Mouse (Mus musculus) hindbrain, embryonic 14.5 days (tissue): Measurements from ENCODE around the gene Lrrfip1. TPM values are rescaled to one million over a fixed set of nuclear protein-coding genes. Genes with fewer than 3 reads are reported as not detected.

Experiments
- ATAC-seq: fragments of 200-750 bp; cut with Nextera tagmentation; 2 replicates; pipeline ENCODE4 v1.8.0; 2017; ENCODE audit warnings: moderate number of reproducible peaks, mild to moderate bottlenecking, moderate TSS enrichment, moderate library complexity; ENCODE audit not compliant: low FRiP score
- DNase-seq: peaks from one replicate; pipeline ENCODE4 v3.0.0-alpha.2; 2015; ENCODE audit warnings: low spot score
- H3K27ac ChIP-seq: fragments of 300-500 bp; sonication (generic); 2 replicates; pipeline ENCODE4 v1.5.1; 2014; ENCODE audit warnings: mild to moderate bottlenecking, moderate library complexity
- H3K27me3 ChIP-seq: fragments of 300-500 bp; sonication (generic); 2 replicates; pipeline ENCODE4 v1.6.1; 2014; ENCODE audit warnings: mild to moderate bottlenecking, low read length, mixed read lengths; ENCODE audit not compliant: control insufficient read depth, insufficient read depth
- H3K36me3 ChIP-seq: fragments of 300-500 bp; sonication (generic); replicated peaks from 2 replicates; pipeline ENCODE4 v1.6.1; 2014; ENCODE audit not compliant: control insufficient read depth, insufficient read depth
- H3K4me1 ChIP-seq: fragments of 300-500 bp; sonication (generic); replicated peaks from 2 replicates; pipeline ENCODE4 v1.6.1; 2014; ENCODE audit warnings: antibody characterized with exemption, low read length, mixed read lengths; ENCODE audit not compliant: control insufficient read depth, insufficient read depth
- H3K4me2 ChIP-seq: fragments of 300-500 bp; sonication (generic); replicated peaks from 2 replicates; pipeline ENCODE4 v1.6.1; 2014; ENCODE audit warnings: mild to moderate bottlenecking, moderate library complexity
- H3K4me3 ChIP-seq: fragments of 300-500 bp; sonication (generic); replicated peaks from 2 replicates; pipeline ENCODE4 v1.5.1; 2014; ENCODE audit warnings: mild to moderate bottlenecking, low read length
- H3K9ac ChIP-seq: fragments of 300-500 bp; sonication (generic); 2 replicates; pipeline ENCODE4 v1.6.1; 2014
- H3K9me3 ChIP-seq: fragments of 300-500 bp; sonication (generic); 2 replicates; pipeline ENCODE4 v1.6.1; 2016; ENCODE audit warnings: low read length; ENCODE audit not compliant: control insufficient read depth
- WGBS: fragments of 180-500 bp; shearing (Covaris S2); extraction: QIAGEN DNeasy Blood & Tissue Kit; methylation state at CpG from one replicate; pipeline ENCODE4 v1.1.7; 2014; 5-methylcytosine and 5-hydroxymethylcytosine counted together
- polyA plus RNA-seq: library from polyadenylated mRNA; unstranded; fragments of >200 nt; fragmentation: Nextera tagmentation; extraction: Ambion mirVana; gene quantifications from 2 replicates; pipeline ENCODE4 v1.2.1, GENCODE M21; 2014

Lrrfip1 gene
- polyA plus RNA-seq, 1 experiment from 2014 or later = 39.5 TPM

DNA sequence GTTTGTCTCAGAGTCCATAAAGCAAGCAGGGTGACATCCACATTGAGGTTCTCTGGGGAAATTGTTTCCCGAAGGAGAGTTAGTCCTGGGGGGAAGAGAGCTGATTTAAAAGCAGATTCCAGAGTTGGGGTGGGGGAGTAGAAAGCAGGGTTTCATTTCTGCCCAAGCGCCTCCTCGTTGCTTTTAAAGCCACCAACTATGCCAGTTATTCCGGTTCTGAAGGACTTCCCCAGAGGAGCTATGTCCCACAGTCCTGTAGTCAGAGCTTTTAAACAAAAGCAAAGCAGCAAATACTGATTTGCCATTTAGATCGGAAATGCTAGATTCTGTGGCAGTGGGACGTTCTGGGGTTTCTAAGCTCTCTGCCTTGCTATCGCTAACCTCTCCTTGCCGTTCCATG is 79.4 kb downstream of the Lrrfip1 start:
- Histone ChIP-seq H3K4me2 (no peak overlapping the region), H3K27me3 (no peaks in the 10 kb centered on the region), H3K36me3 (no peaks in the 10 kb centered on the region), H3K9ac (no peak overlapping the region), H3K4me3 (no peak overlapping the region), H3K27ac (no peak overlapping the region), H3K9me3 (no peaks in the 10 kb centered on the region), H3K4me1 (no peaks in the 10 kb centered on the region)
- no peak for DNase-seq
- ATAC-seq = no peak
- WGBS = 89% methylated on average over 8 of the region's 8 CpGs

DNA sequence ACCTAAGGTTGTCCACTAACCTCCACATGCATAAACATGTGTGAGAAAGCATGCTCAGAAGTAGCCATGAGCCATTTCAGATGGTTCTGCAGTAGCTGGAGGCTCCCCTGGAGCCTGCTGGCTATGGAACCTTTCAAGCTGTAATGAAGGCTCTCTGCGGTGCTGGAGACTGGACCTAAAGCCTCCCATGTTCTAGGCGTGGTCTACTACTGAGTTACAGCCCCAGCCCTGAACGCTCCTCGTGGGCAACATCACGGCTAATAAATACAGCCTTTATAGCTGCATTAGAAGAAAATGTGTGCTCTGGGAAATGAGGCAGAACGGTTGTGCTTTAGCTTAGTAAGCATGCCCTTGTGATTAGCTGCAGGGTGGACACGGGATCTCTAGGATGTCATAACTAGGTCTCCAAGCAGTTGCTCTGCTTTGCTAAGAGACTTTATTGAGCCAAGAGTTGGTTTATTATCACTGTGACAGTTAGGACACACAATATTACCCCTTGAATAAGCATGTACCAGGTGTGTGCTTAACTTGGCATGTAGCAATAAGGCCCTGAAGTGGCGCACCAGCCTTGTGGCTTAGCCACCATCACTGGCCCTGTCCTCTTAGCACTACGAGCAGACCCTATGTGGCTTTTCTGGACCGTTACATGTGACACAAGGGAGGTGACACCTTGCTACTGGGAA is 81.3 kb downstream of the Lrrfip1 start:
- H3K9ac ChIP-seq = no peak overlapping the region
- DNase-seq (no peak), ATAC-seq (no peak)
- H3K9me3 ChIP-seq = no peaks in the 10 kb centered on the region
- no peak overlapping the region for H3K4me3 ChIP-seq
- no peak overlapping the region for H3K4me2 ChIP-seq
- H3K27ac ChIP-seq = no peak overlapping the region
- WGBS = 84% methylated on average over 10 of the region's 10 CpGs
- no peaks in the 10 kb centered on the region for H3K27me3 ChIP-seq
- no peaks in the 10 kb centered on the region for H3K36me3 ChIP-seq
- no peaks in the 10 kb centered on the region for H3K4me1 ChIP-seq

DNA sequence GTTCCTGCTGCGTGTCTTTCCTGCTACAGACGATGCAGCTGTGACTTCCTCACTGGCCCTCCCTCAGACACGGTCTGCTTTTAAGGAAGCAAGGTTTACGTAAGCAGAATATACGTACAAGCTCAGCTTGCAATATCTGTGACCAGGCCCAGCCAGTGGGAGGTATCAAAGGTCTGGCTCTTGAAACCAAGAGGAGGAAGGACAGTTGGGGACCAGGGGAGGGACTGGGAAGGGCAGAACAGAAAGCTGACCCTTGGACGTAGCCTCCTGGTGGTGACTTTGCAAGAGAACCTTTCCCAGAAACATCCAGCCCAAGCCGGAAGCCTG is 81.8 kb downstream of the Lrrfip1 start:
- DNase-seq = no peak
- H3K27ac ChIP-seq = no peak overlapping the region

DNA sequence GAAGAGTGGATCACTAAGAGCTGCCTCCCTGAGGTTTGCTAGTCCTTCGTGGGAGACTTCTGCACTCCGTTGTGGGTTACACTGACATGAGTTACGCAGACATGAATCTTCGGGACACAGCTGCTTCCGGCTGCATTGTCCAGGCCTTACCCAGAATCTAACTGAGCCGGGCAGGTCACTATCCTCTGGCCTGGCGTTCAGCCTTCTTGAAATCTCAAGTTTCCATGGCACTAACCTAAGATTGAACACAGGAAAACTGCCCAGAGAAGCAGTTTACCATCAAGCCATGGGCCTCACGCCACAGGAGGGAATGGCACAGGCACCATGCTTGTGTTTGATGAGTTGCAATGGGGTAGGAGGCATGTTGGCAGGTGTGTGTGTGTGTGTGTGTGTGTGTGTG is 85.8 kb downstream of the Lrrfip1 start:
- no peaks in the 10 kb centered on the region for H3K9me3 ChIP-seq
- H3K27ac ChIP-seq = no peak overlapping the region
- ATAC-seq (no peak), DNase-seq (no peak)
- no peaks in the 10 kb centered on the region for H3K4me1 ChIP-seq
- no peaks in the 10 kb centered on the region for H3K27me3 ChIP-seq
- 94% methylated on average over 8 of the region's 8 CpGs for WGBS
- H3K4me2 ChIP-seq = no peak overlapping the region
- H3K4me3 ChIP-seq = no peak overlapping the region
- no peak overlapping the region for H3K9ac ChIP-seq
- H3K36me3 ChIP-seq = no peaks in the 10 kb centered on the region

More for the DNA sequence above, 81.8 kb downstream of the Lrrfip1 start:
- Histone ChIP-seq H3K4me3 (no peak overlapping the region), H3K4me2 (no peak overlapping the region), H3K9me3 (no peaks in the 10 kb centered on the region), H3K27me3 (no peaks in the 10 kb centered on the region), H3K4me1 (no peaks in the 10 kb centered on the region), H3K36me3 (no peaks in the 10 kb centered on the region), H3K9ac (no peak overlapping the region)
- no peak for ATAC-seq
- 83% methylated on average over 7 of the region's 7 CpGs for WGBS

DNA sequence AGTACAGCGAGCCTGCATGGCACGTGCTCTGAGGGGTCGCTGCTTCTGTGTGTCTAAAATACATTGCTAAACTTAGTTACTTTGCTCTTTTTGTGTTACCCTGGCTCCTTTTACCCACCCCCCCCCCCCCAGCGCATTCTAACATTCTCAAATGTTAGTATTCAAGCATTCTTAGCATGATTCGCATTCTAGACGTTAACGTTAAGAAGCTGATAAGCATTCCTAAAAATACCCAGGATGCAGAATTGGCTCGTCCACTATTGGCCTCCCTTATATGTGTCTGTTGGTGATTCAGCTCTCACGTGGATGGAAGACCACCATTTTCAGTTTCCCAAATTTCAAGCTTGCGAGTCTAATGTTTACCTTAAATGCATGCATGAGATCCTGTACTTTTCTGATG is 86.5 kb downstream of the Lrrfip1 start:
- no peak overlapping the region for H3K4me3 ChIP-seq
- H3K36me3 ChIP-seq = no peaks in the 10 kb centered on the region
- no peak overlapping the region for H3K4me2 ChIP-seq
- H3K9me3 ChIP-seq = no peaks in the 10 kb centered on the region
- H3K27me3 ChIP-seq = no peaks in the 10 kb centered on the region
- no peak for DNase-seq
- no peak overlapping the region for H3K27ac ChIP-seq
- no peaks in the 10 kb centered on the region for H3K4me1 ChIP-seq
- H3K9ac ChIP-seq = no peak overlapping the region
- WGBS = 87% methylated on average over 10 of the region's 10 CpGs
- no peak for ATAC-seq

DNA sequence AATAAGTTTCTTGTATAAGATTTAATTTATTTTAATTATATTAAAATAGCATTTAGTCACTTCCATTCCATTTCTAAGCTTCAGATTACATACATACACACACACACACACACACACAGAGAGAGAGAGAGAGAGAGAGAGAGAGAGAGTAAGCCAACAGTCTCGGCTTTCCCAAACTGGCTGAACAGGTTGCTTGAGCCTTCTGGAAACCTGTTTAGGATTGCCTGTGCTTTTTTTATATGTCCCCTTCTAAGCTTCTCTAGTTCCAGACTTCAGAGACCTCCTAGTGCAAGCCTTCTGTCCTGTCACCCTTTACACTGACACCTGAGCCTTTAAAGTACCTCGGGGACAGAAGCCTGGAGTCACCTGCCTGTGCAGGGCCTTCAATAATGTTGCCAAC is 87.1 kb downstream of the Lrrfip1 start:
- no peaks in the 10 kb centered on the region for H3K27me3 ChIP-seq
- no peak overlapping the region for H3K4me3 ChIP-seq
- WGBS = 58% methylated on average over 2 of the region's 2 CpGs
- no peak overlapping the region for H3K4me2 ChIP-seq
- ATAC-seq (no peak), DNase-seq (no peak)
- H3K36me3 ChIP-seq = no peaks in the 10 kb centered on the region
- H3K4me1 ChIP-seq = 0 out of 2 replicates have a peak, but pooled peaks cover 4% of the 10 kb centered on the region
- H3K9ac ChIP-seq = no peak overlapping the region
- no peaks in the 10 kb centered on the region for H3K9me3 ChIP-seq
- H3K27ac ChIP-seq = no peak overlapping the region

DNA sequence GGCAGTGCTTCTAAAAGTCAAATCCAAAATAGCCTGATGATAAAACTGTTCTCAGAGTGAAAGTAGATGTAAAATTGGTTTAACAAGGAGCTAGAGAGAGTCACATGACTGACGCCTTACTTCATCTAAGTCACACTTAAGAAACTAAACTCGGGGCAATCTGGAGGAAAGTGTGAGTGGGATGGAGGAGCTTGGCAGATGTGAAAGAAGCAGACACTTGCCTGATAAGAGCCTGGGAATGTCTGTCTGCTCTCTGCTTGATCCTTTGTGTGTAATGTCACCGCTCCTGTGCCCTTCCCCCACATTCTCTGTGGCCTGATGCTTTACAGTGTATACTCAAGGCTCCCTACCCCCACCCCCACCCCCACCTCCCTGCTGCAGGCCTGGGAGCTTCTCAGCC is 87.8 kb downstream of the Lrrfip1 start:
- no peak for ATAC-seq
- no peak overlapping the region for H3K4me3 ChIP-seq
- H3K27me3 ChIP-seq = no peaks in the 10 kb centered on the region
- DNase-seq = no peak
- H3K4me1 ChIP-seq = 0 out of 2 replicates have a peak, but pooled peaks cover 5% of the 10 kb centered on the region
- 42% methylated on average over 3 of the region's 3 CpGs for WGBS
- H3K9me3 ChIP-seq = no peaks in the 10 kb centered on the region
- H3K27ac ChIP-seq = no peak overlapping the region
- no peak overlapping the region for H3K4me2 ChIP-seq
- no peaks in the 10 kb centered on the region for H3K36me3 ChIP-seq
- H3K9ac ChIP-seq = no peak overlapping the region

DNA sequence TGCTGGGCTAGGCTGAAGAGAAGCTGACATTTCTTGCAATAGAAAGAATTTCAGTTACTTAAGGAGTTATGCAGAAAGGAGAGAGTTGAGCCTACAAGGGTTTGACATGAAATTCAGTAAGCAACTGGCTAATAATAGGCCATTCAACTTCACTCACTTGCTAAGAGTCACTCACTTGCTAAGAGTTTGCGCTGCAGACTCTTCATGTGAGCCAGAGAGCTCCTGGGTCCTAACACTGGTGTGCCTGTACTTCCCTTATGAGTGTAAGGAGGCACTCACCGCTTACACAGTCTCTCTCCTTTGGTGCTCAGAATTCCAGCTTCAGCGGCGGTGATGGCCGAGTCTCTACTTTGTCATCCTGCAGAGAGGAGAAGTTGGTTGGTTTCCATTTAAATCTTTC is 88.2 kb downstream of the Lrrfip1 start:
- Histone ChIP-seq H3K27me3 (no peaks in the 10 kb centered on the region), H3K9me3 (no peaks in the 10 kb centered on the region), H3K4me1 (0 out of 2 replicates have a peak, but pooled peaks cover 5% of the 10 kb centered on the region), H3K9ac (no peak overlapping the region), H3K4me3 (no peak overlapping the region), H3K36me3 (no peaks in the 10 kb centered on the region), H3K4me2 (no peak overlapping the region), H3K27ac (no peak overlapping the region)
- 89% methylated on average over 5 of the region's 5 CpGs for WGBS
- no peak for DNase-seq
- no peak for ATAC-seq

DNA sequence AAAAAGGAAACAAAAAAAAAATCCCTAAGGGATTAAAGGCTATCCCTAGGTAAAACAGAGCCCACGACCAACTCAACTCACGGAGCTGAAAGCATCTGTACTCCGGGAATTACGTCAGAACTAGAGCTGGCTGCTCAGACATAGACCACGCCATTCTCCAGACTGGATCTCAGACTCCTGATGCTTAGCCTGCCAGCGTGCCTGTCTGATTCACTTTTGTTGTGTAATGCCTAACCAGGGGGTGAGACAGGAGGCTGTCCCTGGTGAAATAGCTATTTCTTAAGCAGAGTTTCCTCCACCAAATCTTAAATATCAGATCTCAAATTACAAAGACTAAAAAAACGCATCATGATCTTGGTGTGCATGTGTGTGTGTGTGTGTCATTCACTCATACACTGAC is 89.5 kb downstream of the Lrrfip1 start:
- 0 out of 2 replicates have a peak, but pooled peaks cover 5% of the 10 kb centered on the region for H3K4me1 ChIP-seq

DNA sequence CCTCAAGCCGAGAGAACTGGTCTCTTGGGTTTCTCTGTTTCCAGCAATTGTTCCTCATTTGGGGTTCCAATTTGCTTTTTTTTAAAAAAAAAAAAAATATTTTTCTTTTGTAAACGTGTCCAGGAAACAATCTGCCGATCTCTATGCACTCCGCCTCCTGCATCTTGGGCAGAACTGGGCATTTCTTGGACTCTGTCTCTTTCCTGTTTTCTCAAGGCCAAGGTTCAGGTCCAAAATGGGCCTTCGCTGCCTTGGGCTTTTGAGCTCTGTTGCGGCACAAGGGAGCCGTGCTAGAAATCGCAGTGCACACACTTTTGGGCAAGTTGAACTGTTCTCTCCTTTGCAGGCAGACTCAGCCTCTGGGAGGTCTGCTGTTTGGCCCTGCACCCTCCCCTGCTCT is 90.4 kb downstream of the Lrrfip1 start:
- Histone ChIP-seq H3K9ac (no peak overlapping the region), H3K27ac (no peak overlapping the region), H3K36me3 (no peaks in the 10 kb centered on the region), H3K27me3 (no peaks in the 10 kb centered on the region), H3K9me3 (no peaks in the 10 kb centered on the region), H3K4me3 (no peak overlapping the region), H3K4me1 (0 out of 2 replicates have a peak, but pooled peaks cover 5% of the 10 kb centered on the region), H3K4me2 (no peak overlapping the region)
- DNase-seq (no peak), ATAC-seq (no peak)
- WGBS = 85% methylated on average over 8 of the region's 8 CpGs

More for the DNA sequence above, 89.5 kb downstream of the Lrrfip1 start:
- no peaks in the 10 kb centered on the region for H3K9me3 ChIP-seq
- WGBS = 89% methylated on average over 7 of the region's 7 CpGs
- no peak overlapping the region for H3K4me2 ChIP-seq
- H3K4me3 ChIP-seq = no peak overlapping the region
- no peak for ATAC-seq
- H3K36me3 ChIP-seq = no peaks in the 10 kb centered on the region
- no peak overlapping the region for H3K9ac ChIP-seq
- DNase-seq = no peak
- H3K27ac ChIP-seq = no peak overlapping the region
- H3K27me3 ChIP-seq = no peaks in the 10 kb centered on the region
